Mouse (Mus musculus) kidney, adult 2 months (tissue): ENCODE data around the gene Rxfp1.

Experiments used
- CTCF ChIP-seq: fragments of 200-500 bp; conservative IDR thresholded peaks from 2 replicates; pipeline ENCODE4 v1.5.1; 2011; ENCODE audit warnings: low read depth, mild to moderate bottlenecking, control low read depth, low read length, moderate library complexity, mixed read lengths; ENCODE audit not compliant: insufficient read depth, insufficient read length
- POLR2A ChIP-seq: fragments of 200-500 bp; IDR thresholded peaks from one replicate; pipeline ENCODE4 v1.6.1; 2011; ENCODE audit warnings: low read depth, low read length, control low read depth

DNA sequence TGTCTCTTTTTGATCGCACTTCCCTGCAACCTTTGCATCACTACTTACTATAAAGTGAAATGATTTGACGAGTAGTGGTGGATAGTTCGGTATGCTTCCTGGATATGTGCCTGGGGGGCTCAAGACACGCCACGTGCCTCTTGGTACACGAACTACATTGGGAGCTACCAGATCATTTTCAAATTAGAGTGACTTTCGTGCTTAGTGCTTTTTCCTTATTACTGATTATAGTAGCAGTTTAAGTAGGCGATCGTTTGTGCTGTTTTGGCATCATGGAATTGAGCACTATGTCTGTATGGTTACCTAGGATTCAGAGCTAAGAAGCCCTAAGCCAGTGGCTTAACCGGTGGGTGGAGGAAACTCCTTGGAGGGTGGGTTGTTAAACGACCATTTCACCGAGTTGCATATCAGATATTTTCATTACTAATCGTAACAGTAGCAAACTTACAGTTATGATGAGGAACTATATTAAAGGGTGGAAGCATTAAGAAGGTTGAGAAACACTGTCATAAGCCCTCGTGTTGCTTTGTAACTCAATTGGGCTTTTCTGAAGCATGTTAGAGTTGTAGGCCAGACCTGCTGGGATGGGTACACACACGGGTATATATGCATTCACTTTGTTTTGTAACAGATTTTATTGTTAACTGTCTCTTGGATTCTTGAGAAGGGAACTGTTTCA is 145.7 kb downstream of the Rxfp1 start:
- TF ChIP-seq CTCF, result no peak
- TF ChIP-seq POLR2A, result no peak
